Mouse (Mus musculus) cerebellum, adult 2 months (tissue): ENCODE measurements around the gene Mycbp2. TPM values are rescaled to one million over a fixed set of nuclear protein-coding genes. Genes with fewer than 3 reads are reported as not detected.

Source experiments
- DNase-seq, 2 experiments: peaks; one replicate each; pipeline ENCODE4 v3.0.0; 2021
- H3K27ac ChIP-seq: fragments of 200-500 bp; 2 replicates; pipeline ENCODE4 v1.5.1; 2012; ENCODE audit warnings: low read length, control low read depth, inconsistent platforms; ENCODE audit not compliant: insufficient read depth
- H3K27me3 ChIP-seq: fragments of 200-500 bp; 2 replicates; pipeline ENCODE4 v1.6.1; 2012; ENCODE audit warnings: inconsistent platforms, mild to moderate bottlenecking, low read length, moderate library complexity; ENCODE audit not compliant: control insufficient read depth, insufficient read depth
- H3K4me1 ChIP-seq: fragments of 200-500 bp; 2 replicates; pipeline ENCODE4 v1.6.1; 2011; ENCODE audit warnings: low read length; ENCODE audit not compliant: control insufficient read depth, insufficient read depth
- H3K4me3 ChIP-seq: fragments of 200-500 bp; replicated peaks from 2 replicates; pipeline ENCODE3; 2011; ENCODE audit warnings: mild to moderate bottlenecking, low read depth, low read length, control low read depth; ENCODE audit not compliant: insufficient read depth
- CTCF ChIP-seq: fragments of 200-500 bp; IDR thresholded peaks from 2 replicates; pipeline ENCODE4 v1.5.1; 2011; ENCODE audit warnings: low read depth, mild to moderate bottlenecking, control low read depth, low read length, moderate library complexity, borderline replicate concordance; ENCODE audit not compliant: insufficient read depth
- POLR2A ChIP-seq: fragments of 200-500 bp; IDR thresholded peaks from 2 replicates; pipeline ENCODE4 v1.6.1; 2011; ENCODE audit warnings: low read length, control low read depth, borderline replicate concordance; ENCODE audit not compliant: insufficient read depth
- WGBS: fragments of 180-500 bp; shearing (Covaris S2); methylation state at CpG from one replicate; pipeline ENCODE4 v1.1.7; 2018; 5-methylcytosine and 5-hydroxymethylcytosine counted together
- polyA plus RNA-seq: library from polyadenylated mRNA; depleted of rRNA; stranded (reverse); fragments of >200 nt; gene quantifications from 2 replicates; pipeline ENCODE4 v1.2.3, GENCODE M21; 2012

Mycbp2 gene
- polyA plus RNA-seq, 1 experiment, result 147 TPM

- Histone ChIP-seq H3K4me1 (peaks cover 5% of the 10 kb centered on the region), H3K27ac (peak overlapping the region; percentile 52; the same call in 1 of the 2 replicates), H3K27me3 (no peaks in the 10 kb centered on the region), H3K4me3 (no peak overlapping the region)
- peak in 1 of 2 experiments; percentile 52 for DNase-seq
- no peak for TF ChIP-seq POLR2A
- TF ChIP-seq CTCF, result no peak
- WGBS, result 16% methylated on average over 2 of the region's 2 CpGs
Measured at GRCm38 (mm10) chr14:103254311-103254710, 92.3 kb downstream of the Mycbp2 start.

GRCm38 (mm10) chr14:103242020-103242419 is 104.6 kb downstream of the Mycbp2 start:
- TF ChIP-seq POLR2A (no peak), CTCF (no peak)
- H3K27ac ChIP-seq, result no peak overlapping the region
- DNase-seq, result no peak
- H3K27me3 ChIP-seq, result no peaks in the 10 kb centered on the region
- WGBS, result 97% methylated on average over 6 of the region's 6 CpGs
- H3K4me3 ChIP-seq, result no peak overlapping the region
- H3K4me1 ChIP-seq, result no peaks in the 10 kb centered on the region

GRCm38 (mm10) chr14:103234770-103235169 is 111.8 kb downstream of the Mycbp2 start:
- WGBS, result 93% methylated on average over 6 of the region's 6 CpGs
- TF ChIP-seq POLR2A (no peak), CTCF (no peak)

GRCm38 (mm10) chr14:103233640-103234593 is 112.7 kb downstream of the Mycbp2 start:
- no peaks in the 10 kb centered on the region for H3K27me3 ChIP-seq
- DNase-seq, result no peak
- no peak overlapping the region for H3K4me3 ChIP-seq
- WGBS, result 64% methylated on average over 12 of the region's 12 CpGs
- H3K27ac ChIP-seq, result no peak overlapping the region
- H3K4me1 ChIP-seq, result no peaks in the 10 kb centered on the region
- TF ChIP-seq POLR2A (no peak), CTCF (no peak)

More at GRCm38 (mm10) chr14:103234770-103235169, 111.8 kb downstream of the Mycbp2 start:
- no peak for DNase-seq
- Histone ChIP-seq H3K4me3 (no peak overlapping the region), H3K27ac (no peak overlapping the region), H3K27me3 (no peaks in the 10 kb centered on the region), H3K4me1 (no peaks in the 10 kb centered on the region)

GRCm38 (mm10) chr14:103222356-103222755 is 124.3 kb downstream of the Mycbp2 start:
- TF ChIP-seq POLR2A (no peak), CTCF (no peak)
- no peak overlapping the region for H3K4me3 ChIP-seq
- peak; percentile 38 to 48 for DNase-seq
- no peaks in the 10 kb centered on the region; the same call in 1 of the 2 replicates for H3K4me1 ChIP-seq
- no peak overlapping the region for H3K27ac ChIP-seq
- WGBS, result 8% methylated on average over 2 of the region's 2 CpGs
- no peaks in the 10 kb centered on the region for H3K27me3 ChIP-seq

DNA sequence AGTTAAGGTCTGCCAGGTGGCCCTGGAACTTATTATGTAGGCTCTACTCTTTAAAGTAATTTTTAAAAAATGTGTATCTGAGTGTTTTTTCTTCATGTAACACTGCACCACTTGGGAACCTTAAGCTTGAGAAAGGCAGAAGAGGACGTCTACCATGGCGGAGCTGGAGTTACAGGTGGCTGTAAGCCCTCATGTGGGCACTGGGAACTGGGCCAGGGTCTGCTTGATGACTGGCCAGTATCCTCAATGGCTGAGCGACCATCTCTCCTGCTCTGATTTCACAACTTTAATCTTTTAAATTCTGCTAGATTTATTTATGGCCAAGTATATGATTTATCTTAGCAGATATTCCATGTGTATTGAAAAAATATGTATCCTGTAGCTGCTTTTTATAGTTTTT is 124.9 kb downstream of the Mycbp2 start:
- H3K27ac ChIP-seq, result no peak overlapping the region
- no peaks in the 10 kb centered on the region for H3K27me3 ChIP-seq
- H3K4me1 ChIP-seq, result no peaks in the 10 kb centered on the region; the same call in 1 of the 2 replicates
- DNase-seq, result peak in 1 of 2 experiments; percentile 17
- H3K4me3 ChIP-seq, result no peak overlapping the region
- 22% methylated on average over 3 of the region's 3 CpGs for WGBS
- no peak for TF ChIP-seq CTCF
- no peak for TF ChIP-seq POLR2A

DNA sequence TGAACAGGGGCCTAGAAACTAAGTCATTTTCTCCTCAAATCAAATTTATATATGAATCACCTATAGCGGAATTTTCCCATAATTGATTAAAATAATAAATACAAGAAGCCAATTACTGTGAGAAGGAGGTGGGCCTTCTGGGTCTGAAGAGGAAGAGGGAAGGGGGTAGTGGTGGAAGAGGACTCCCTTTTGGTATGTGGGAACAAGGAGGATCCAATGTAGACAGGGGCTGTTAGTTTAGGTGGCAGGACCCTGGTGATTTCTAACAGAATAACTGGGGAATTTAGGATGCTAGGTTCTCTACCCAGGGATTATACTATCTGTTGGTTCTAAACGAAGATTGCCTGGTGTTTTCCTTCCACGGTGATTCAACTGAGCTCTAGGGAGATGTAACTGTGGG is 130.3 kb downstream of the Mycbp2 start:
- H3K27ac ChIP-seq, result no peak overlapping the region

More for the DNA sequence above, 130.3 kb downstream of the Mycbp2 start:
- H3K27me3 ChIP-seq, result no peaks in the 10 kb centered on the region
- no peak for DNase-seq
- H3K4me1 ChIP-seq, result no peaks in the 10 kb centered on the region
- TF ChIP-seq CTCF (no peak), POLR2A (no peak)
- 67% methylated on average over 3 of the region's 3 CpGs for WGBS
- H3K4me3 ChIP-seq, result no peak overlapping the region
